Mouse (Mus musculus) heart, postnatal 25 days (tissue): ENCODE data around the gene Olfr1415. TPM values are rescaled to one million over a fixed set of nuclear protein-coding genes. Genes with fewer than 3 reads are reported as not detected.
"Not testable (repeated sequence)": the region's sequence is repeated elsewhere in the genome, so short reads cannot be mapped to it uniquely, and the experiment has no call there.

Experiments
- DNase-seq: peaks from one replicate; pipeline ENCODE4 v3.0.0; 2022; ENCODE audit warnings: low spot score
- intact Hi-C: fragments of 180-260 bp; cut with DNase I; formaldehyde crosslinking; loops from one replicate; pipeline ENCODE4 v1.15.1; 2025
- total RNA-seq, 2 experiments: library from RNA; stranded (reverse); gene quantifications; 2 replicates each; pipeline ENCODE4 v1.2.3; 2021

The Olfr1415 gene
- total RNA-seq = not detected

DNA sequence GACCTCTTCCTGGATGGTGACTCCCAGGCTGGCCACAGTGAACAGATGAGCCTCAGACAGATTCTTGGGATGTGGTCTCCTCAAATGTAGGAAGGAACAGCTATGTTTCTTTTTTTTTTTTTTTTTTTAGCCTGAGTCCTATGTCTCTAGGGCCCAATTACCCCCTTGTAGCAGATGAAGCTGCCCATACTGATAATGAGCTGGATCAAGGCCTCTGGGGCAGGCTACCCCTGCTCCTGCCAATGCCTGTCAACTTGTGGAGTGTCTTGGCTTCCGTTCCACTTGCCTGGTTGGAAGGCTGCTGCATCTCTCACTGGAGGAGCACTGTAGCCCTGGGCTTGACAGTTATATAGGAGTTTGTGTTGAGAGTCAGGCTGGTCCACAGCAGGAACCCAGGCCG, at the start of gene Olfr1415:
Olfr1415 (minus strand) TSS at position 101 of the 400 bp plus-strand sequence.
- DNase-seq = no peak
- intact Hi-C loops = no loop called here

DNA sequence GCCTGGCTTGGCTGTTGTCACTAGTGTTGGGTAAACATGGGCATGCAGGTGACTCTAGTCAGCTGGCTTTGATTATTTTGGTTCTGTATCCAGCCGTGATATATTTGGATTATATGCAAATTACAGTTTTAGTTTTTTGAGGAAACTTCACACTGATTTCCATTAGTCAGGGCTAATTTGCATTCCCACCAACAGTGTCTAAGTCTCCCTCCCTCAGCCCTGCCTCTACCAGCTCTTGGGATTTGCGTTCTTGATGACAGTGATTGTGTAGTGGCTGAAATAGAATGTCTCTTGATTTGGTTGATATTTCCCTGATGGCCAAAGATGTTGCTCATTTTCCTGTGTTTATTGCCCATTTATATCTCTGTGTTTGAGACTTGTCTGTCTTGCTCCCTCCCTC, 43.2 kb upstream of the Olfr1415 start:
- no peak for DNase-seq
- intact Hi-C loops = no loop called here

DNA sequence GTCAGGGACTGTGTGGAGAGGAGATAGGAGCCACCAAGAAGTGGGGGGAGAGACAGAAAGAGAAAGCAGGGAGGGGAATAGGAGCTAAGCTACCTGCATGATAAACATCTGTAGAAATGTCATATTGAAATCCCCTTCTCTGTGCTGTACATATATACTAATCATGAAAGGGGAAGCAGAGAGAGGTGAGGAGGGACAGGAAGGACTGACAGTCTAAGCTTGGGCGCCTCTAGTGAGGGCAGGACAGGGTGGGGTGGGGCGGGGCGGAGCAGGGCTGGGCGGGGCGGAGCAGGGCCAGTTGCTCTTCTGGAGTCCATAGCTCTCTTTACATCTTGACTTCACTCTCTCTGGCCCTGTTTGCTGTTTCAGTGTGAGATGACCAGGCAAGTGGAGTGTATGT, 41.1 kb upstream of the Olfr1415 start:
- intact Hi-C loops = no loop called here
- DNase-seq = no peak

DNA sequence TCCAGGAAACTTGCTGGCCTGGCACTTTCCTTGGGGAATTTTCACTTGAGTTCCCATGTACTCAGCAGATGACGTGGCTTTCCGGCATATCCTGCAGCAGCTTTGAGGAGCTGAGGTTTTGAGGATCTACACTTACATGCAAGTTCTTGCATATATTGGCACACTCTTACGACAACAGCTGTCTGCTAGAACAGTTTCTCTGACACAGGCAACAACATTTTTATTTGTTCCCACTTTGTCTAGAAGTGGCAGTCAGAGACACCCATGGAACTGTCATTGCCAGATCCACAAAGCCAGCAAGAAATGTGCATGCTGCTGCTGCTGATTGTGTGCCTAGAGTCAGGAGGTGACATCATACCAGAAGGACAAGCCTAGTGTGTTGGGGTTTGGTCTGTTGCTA, 27.9 kb upstream of the Olfr1415 start:
- intact Hi-C loops = no loop called here
- DNase-seq = no peak

DNA sequence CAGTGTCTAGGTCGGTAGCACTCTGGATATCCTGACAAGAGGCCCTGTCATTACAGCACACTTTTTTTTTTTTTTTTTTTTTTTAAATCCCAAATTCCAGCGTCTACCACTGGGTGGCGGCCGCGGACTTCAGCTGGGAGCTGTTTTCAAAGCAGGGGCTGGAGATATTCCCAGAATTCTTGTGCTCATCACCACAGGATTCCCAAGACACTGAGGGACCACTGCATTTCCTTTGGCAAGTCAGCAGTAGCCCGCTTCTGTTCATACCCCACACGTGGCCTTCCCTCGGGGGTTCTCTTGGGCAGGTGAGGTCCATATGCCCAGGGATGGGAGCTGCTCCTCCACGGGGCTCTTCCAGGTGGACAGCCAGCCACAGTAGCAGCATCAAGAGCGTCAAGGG, 25.5 kb upstream of the Olfr1415 start:
- intact Hi-C loops = loop anchor here (1.0 to 2.0 kb wide), 2 partner anchors 89 to 127 kb away; partner anchors contain the start of gene Otos
- DNase-seq = no peak

DNA sequence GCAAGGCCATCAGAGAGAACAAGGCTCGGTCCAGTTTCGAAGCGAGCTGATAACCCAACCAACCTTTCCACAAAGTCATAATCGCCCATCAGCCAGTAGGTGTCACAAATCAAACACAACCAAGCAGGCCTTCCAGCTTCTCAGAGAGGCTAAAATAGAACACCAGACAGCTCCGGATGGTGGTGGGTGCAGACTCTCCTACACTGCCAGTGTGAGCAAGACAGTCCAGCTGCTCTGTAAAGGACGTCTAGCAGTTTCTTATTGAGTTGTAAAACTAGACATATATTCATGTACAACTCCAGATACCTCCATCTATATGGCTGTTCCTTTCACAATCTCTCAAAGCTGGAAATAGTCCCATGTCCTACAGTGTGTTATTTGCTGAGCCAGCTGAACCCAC, 23.1 kb upstream of the Olfr1415 start:
- DNase-seq = no peak

DNA sequence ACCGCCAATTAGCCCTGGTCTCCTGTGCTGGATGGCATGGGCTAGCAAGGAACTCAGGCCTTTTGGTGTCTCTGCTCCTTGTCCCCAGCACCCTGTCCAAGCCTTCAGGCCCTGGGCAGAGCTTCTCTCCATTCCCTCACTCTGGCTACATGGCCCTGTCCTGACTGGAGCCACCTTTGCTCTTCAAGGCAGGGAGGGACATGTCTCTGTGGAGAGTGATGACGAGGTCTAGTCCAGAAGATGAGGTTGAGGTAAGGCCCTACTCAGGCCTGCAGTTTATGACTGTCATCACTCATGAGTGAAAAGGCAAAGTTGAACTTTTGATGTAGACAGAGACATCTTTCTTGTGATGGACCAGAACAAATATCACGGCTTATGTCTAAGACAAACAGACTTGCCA, 22.7 kb upstream of the Olfr1415 start, which contains the start of gene Olfr1414:
Olfr1414 (minus strand) TSS at position 101 of the 400 bp plus-strand sequence.
- intact Hi-C loops = no loop called here
- no peak for DNase-seq

More for the DNA sequence above, 23.1 kb upstream of the Olfr1415 start:
- intact Hi-C loops = no loop called here

DNA sequence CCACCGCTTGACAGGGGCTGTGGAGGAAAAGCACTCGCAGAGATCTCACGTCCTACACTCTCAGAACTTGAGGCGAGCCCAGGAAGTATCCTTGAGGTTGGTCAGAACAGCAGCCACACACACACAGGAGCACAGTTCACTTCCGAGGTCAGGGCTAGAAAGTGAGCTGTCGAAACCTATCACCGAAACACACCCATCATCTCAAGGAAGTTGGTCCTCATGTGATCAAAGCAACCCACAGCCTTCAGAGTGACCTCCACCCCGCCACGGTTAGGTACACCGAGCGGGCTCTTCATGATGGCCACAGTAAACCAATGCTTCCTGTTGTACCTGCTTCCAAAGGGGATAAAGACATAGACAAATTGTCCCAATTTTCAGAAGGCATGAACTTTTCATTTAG, 19.5 kb upstream of the Olfr1415 start:
- no peak for DNase-seq
- intact Hi-C loops = no loop called here

DNA sequence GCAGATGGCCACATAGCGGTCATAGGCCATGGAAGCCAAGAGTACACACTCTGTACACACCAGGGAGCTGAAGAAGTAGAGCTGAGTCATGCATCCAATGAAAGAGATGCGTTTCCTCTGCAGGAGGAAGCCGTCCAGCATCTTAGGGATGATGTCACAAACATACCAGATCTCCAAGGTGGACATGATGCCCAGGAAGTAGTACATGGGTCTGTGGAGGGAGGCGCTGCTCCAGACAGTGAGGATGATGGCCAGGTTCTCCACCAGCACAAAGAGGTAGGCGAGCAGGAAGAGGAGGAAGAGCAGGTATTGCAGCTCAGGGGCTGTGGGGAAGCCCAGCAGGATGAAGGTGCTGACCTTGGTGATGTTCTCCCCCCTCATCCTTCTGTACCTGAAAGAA, 15.7 kb upstream of the Olfr1415 start:
- DNase-seq, intact Hi-C loops: not testable (repeated sequence)

DNA sequence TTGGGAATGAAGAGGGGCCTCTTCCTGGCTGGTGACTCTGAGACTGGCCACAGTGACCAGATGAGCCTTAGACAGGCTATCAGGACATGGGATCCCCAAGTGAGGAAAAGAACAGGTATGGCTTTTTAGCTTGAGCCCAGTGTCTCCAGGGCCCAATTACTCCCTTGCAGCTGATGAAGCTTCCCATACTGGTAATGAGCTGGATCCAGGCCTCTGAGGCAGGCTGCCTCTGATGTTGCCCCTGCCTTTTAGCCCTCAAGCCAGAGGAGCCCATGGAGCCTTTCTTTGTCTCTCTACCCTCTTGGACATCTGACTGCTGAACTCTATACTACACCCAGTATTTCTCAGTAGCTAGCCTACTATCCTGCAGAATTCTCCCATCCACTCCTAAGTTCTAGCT, 10.9 kb downstream of the Olfr1415 start, which contains the start of gene Olfr1416:
Olfr1416 (minus strand) TSS at position 101 of the 400 bp plus-strand sequence.
- DNase-seq = no peak
- intact Hi-C loops = no loop called here

DNA sequence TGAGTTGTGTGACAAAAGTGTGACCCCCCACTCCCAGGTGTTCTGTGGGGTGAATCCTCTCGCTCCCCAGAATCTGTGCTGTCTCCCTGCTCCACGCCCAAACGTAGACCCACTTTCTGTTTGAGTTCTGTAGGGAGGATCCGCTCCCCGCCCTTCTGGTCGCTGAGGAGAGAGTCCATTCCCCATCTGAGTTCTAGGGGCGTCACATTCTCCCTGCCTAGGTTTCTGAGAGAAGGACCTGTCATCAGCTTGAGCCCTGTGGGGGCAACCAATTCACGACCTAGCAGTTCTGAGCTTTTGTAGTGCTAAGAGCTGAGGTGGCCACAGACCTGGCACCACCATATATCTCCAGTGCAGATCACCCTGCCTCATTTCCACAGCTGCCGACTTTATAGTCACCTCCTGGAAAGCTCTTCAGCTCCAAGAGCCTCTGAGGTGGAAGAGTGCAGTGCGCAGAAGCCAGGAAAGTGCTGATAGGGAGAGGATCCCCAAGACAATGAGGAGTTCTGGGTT, 21.8 kb downstream of the Olfr1415 start:
- DNase-seq = no peak
- intact Hi-C loops = loop anchor here (5.0 to 10.0 kb wide), 2 partner anchors 168 to 929 kb away; partner anchors contain the start of genes Asb1 and Cops9

DNA sequence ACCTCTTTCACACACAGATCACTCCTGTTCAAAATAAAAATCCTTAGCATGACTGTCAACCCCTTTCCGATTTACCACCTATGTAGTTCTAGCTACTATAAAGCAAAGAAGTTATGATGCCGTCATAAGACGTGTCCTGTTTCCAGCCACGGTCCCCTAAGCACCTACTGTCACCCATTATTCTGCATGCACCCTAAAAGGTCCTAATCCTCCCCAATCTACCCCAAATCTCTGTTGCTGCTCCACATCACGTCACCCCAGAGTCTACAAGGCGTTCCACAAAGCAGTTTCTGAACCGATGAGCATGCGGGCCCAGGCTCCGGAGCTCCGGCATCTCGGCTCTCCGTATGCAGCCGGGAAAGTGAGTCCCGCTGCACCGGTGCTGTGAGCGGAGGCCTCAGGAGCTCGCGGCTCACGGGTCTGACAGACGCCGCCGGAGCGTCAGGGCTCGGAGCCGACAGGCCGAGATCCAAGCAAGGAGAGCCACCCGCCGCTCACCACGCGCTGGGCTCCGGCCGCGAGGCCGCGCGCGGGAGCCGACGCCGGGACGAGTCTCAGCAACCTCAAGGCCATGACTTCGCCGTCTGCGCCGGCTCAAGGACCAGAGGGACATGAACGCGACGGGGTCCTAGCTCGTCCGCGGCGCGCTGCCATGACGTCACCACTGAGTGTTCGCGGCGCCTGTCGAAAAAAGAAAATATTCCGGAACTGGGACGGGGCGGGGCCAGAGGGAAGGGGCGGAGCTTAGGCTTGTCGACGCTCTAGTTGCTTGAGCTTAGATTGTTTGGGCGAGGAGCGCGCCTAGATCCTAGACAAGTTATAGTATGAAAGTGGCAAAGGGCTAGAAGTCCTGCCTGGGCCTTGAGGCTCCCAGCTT, 22.5 kb downstream of the Olfr1415 start, which contains the start of gene Ndufa10:
Ndufa10 (minus strand) TSS at position 696 of the 877 bp plus-strand sequence.
- intact Hi-C loops = loop anchor here (5.0 to 10.0 kb wide), 2 partner anchors 169 to 929 kb away; partner anchors contain the start of genes Asb1 and Cops9
- DNase-seq = peak; percentile 83

DNA sequence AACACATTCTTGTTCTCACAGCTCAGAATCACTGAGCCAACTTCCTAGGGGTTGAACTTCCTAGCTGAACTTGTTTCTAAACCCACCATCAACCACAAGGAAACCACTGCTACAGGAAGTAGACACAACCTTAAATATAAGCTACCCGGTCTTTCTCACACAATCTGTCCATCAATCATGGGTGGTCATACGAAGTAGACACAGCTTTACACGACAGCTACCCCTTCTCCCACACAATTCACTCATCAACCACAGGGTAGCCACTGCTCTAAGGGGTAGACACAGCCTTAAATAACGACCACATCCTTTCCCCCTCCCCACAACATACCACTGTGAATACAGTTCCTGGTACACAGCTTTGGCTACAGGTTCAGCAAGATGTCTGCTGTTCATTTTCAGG, 27.0 kb downstream of the Olfr1415 start:
- intact Hi-C loops = no loop called here
- DNase-seq = no peak

DNA sequence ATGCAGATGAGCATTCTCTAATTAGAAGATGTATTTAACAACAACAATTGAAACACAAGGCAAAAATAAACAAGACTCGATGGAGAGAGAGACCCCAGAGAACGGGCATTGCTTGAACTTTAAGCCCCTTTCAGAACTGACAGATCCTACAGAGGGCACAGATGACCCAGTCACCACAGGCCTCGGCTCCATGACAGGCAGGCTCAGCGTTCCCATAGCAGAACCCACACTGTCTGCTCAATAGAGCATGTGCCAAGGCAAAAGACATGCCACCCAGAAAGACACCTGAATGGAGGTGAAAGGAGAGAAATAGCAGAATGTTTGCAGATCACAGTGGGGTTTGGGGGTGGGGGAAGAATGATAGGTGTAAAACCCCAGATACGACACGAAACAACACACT, 37.5 kb downstream of the Olfr1415 start:
- intact Hi-C loops = loop anchor here (10.0 kb wide), 2 partner anchors 284 to 334 kb away; no protein-coding TSS in a partner anchor
- no peak for DNase-seq

DNA sequence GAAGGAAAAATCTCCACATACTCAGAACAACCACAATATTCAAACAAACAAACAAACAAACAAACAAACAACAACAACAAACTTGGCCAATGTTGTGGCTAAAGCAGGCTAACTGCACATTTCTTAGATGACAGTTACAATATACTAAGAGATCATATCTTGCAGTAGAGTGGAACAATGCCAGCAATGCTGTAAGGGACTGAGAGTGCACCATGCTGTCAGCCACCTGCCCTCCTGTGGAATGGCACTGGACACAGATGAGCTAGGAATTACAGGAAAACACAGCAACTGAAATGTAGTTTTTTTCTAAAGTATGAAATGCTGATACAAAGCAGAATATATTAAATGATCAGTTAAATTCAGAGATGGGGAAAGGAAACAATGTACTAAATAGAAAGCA, 38.1 kb downstream of the Olfr1415 start:
- intact Hi-C loops = loop anchor here (10.0 kb wide), 2 partner anchors 283 to 333 kb away; no protein-coding TSS in a partner anchor
- DNase-seq = no peak

DNA sequence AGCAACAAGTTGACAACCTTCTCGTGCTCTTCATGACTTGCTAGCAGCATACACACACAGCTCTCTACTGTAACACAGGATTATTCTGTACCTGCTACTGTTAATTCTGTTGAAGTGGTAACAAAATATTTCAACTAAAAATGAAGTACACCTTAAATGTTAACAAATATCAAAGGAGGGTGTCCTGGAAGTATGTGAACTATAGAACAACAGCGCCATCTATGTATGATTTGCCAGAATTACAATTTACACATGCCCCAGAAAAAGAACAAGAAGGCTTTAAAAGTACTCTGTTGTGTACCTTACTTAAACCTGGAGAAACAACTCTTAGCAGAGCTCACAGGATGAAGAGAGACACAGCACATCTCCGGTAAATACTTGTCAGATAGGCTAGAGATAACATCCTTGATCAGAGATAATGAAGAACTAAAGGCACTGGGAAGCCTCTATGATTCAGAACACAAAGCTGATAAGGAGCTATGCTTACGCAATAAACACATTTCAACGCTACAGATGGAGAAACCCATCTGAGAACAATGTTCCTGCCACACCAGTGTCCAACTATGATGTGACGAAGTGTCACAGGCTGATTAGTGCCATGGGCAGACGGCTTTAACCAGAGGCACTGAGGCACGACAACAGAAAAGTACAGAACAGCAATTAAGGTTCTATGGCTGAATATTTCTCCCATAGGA, 42.0 kb downstream of the Olfr1415 start:
- intact Hi-C loops = loop anchor here (2.0 to 10.0 kb wide), 4 partner anchors 279 to 542 kb away; no protein-coding TSS in a partner anchor
- DNase-seq = no peak

DNA sequence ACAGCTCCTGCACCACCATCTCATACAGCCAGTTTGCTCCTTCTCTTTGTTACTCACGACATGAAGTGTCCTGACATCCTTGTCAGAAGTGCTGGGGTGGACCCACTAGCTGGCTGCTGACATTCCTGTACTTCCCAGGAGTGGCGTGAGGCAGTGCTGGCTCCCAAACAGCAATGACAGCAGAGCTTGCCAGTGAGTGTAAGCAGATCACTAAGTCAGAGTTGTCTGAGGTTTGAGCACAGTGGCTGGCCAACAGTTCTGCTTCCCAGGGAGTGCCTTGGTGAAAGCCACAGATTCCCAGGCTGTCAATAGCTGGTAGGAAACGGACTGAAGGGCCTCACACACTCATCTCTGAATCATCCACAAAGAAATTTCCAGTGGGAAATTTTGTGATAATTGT, 47.6 kb downstream of the Olfr1415 start:
- DNase-seq = no peak
- intact Hi-C loops = no loop called here

DNA sequence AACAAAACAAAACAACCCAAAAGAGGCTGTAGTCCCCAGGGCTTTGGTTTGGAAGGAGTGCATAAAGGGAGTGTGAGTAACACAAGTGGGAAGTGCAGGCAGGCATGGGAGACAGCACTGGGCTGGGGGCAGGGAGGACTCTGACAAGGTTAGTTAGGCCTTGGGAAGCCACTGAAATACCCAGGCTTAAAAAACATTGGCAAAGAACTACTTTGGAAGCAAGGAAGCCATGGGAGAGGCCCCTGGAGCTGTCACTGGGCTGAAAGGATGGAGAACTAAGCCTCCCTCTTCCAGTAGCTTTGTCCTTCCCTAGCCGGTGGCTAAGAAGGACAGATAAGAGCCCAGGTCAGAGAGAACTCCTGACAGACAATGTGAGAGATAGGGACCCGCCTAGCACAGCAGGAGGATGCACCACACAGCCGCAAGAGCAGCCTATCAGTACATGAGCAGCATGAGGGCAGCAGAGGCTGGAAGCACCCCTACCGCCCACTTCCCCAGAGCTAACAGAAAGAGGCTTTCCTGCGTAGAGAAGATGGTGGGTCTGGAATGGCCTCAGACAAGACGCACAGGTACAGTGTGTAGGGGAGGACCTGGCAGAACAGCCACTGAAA, 54.3 kb downstream of the Olfr1415 start:
- intact Hi-C loops = no loop called here
- DNase-seq = no peak

DNA sequence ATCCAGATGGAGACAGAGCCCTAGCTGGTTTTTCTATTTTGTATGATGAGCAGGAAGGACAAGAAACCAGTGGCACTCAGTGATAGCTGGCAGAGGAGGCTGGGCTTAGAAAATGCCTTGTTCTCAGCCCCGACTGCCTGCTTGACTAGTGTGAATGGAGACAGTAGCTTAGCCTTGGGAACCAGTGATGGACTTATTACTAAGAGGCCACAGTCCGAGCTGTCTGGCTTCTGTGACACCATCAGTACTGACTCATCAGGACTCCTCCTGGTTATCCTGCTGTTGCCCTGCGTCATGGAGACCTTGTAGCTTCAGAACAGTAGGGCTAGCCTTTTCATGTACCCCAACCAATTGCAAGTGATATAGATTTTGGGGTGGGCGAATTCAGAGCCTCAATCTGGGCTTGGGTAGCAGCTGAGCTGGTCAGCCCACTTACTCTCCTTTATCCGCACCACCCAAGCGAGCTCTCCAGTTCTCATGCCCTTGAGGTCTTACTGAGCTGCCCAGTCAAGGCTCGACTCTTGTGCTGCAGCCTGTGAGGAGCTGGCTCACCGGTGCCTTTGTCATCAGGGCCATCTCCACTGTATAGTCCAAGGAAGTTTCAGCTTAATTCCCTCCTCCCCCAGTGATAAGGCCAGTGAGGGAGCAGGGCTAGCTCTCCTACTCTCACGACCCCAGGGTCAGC, 55.7 kb downstream of the Olfr1415 start:
- no peak for DNase-seq
- intact Hi-C loops = no loop called here
